Mouse (Mus musculus): Measurements from ENCODE around the gene Eva1b.

- TF ChIP-seq CTCF (IDR thresholded peaks at IDR 0.05) = no peak
- no peak for TF ChIP-seq POLR2A (IDR thresholded peaks at IDR 0.05; ENCODE audit: insufficient read depth, low read depth, low read length)
- TF ChIP-seq EP300 (IDR thresholded peaks at IDR 0.05; ENCODE audit: insufficient read depth, low read depth, low read length) = no peak
Measured at GRCm38 (mm10) chr4:126173800-126174199, 26.3 kb downstream of the Eva1b start.

Measured in heart, adult 2 months (tissue).